Mouse (Mus musculus) granulocyte monocyte progenitor cell, adult 5-6 weeks (primary cell): ENCODE results near the gene Mtfp1. TPM values are rescaled to one million over a fixed set of nuclear protein-coding genes. Genes with fewer than 3 reads are reported as not detected.

Source experiments
- total RNA-seq, 2 experiments: library from RNA; stranded (forward) in 1 of 2; stranded (reverse) in 1 of 2; fragments of 200-712, 200-1000 nt in 1 of 2; fragments of >200 nt in 1 of 2; fragmentation: Nextera tagmentation in 1 of 2; gene quantifications; 2 replicates each; pipeline ENCODE4 v1.2.3; 2014 to 2017

Gene Mtfp1
- total RNA-seq, 2 experiments from 2014 or later: 8.7 to 9.9 TPM

Other genes starting within 250 kb of the Mtfp1 start
- 0.19 TPM in 1 of 2 replicates, not detected in the other for gene Osbp2, start 231.5 kb downstream of the Mtfp1 start, total RNA-seq (2014; fragmentation: Nextera tagmentation)
- not detected in 2 replicates for gene Osbp2, start 231.5 kb downstream of the Mtfp1 start, total RNA-seq (2017)
- gene 4921536K21Rik, start 200.3 kb downstream of the Mtfp1 start, total RNA-seq (2014; fragmentation: Nextera tagmentation): not detected in 2 replicates
- not detected in 2 replicates for gene 4921536K21Rik, start 200.3 kb downstream of the Mtfp1 start, total RNA-seq (2017)
- 0.39 and 1.7 TPM in 2 replicates for gene Dusp18, start 200.2 kb downstream of the Mtfp1 start, total RNA-seq (2014; fragmentation: Nextera tagmentation)
- gene Dusp18, start 200.2 kb downstream of the Mtfp1 start, total RNA-seq (2017): 0.60 and 0.67 TPM in 2 replicates
- gene Slc35e4, start 180.8 kb downstream of the Mtfp1 start, total RNA-seq (2014; fragmentation: Nextera tagmentation): 1.2 and 2.1 TPM in 2 replicates
- gene Slc35e4, start 180.8 kb downstream of the Mtfp1 start, total RNA-seq (2017): 2.4 and 2.8 TPM in 2 replicates
- gene Tcn2, start 163.3 kb downstream of the Mtfp1 start, total RNA-seq (2014; fragmentation: Nextera tagmentation): 69.5 and 77.3 TPM in 2 replicates
- 46.0 and 51.7 TPM in 2 replicates for gene Tcn2, start 163.3 kb downstream of the Mtfp1 start, total RNA-seq (2017)
- gene Pes1, start 131.5 kb downstream of the Mtfp1 start, total RNA-seq (2014; fragmentation: Nextera tagmentation): 69.2 and 87.0 TPM in 2 replicates
- gene Pes1, start 131.5 kb downstream of the Mtfp1 start, total RNA-seq (2017): 124 and 182 TPM in 2 replicates
- gene 4930556J24Rik, start 118.7 kb downstream of the Mtfp1 start, total RNA-seq (2014; fragmentation: Nextera tagmentation): not detected in 2 replicates
- not detected in 2 replicates for gene 4930556J24Rik, start 118.7 kb downstream of the Mtfp1 start, total RNA-seq (2017)
- gene Gal3st1, start 111.8 kb downstream of the Mtfp1 start, total RNA-seq (2014; fragmentation: Nextera tagmentation): 0.21 and 1.3 TPM in 2 replicates
- gene Gal3st1, start 111.8 kb downstream of the Mtfp1 start, total RNA-seq (2017): 0.62 and 1.0 TPM in 2 replicates
- not detected in 2 replicates for gene Sec14l4, start 64.0 kb downstream of the Mtfp1 start, total RNA-seq (2014; fragmentation: Nextera tagmentation)
- gene Sec14l4, start 64.0 kb downstream of the Mtfp1 start, total RNA-seq (2017): not detected in 2 replicates
- not detected in 2 replicates for gene Sec14l3, start 30.6 kb downstream of the Mtfp1 start, total RNA-seq (2014; fragmentation: Nextera tagmentation)
- gene Sec14l3, start 30.6 kb downstream of the Mtfp1 start, total RNA-seq (2017): not detected in 2 replicates
- gene Sec14l2, start 28.0 kb upstream of the Mtfp1 start, total RNA-seq (2014; fragmentation: Nextera tagmentation): not detected in 2 replicates
- gene Sec14l2, start 28.0 kb upstream of the Mtfp1 start, total RNA-seq (2017): not detected in 2 replicates
- 10.5 and 13.1 TPM in 2 replicates for gene Rnf215, start 39.8 kb upstream of the Mtfp1 start, total RNA-seq (2014; fragmentation: Nextera tagmentation)
- gene Rnf215, start 39.8 kb upstream of the Mtfp1 start, total RNA-seq (2017): 6.6 and 7.8 TPM in 2 replicates
- gene Ccdc157, start 64.8 kb upstream of the Mtfp1 start, total RNA-seq (2014; fragmentation: Nextera tagmentation): 0.28 and 0.73 TPM in 2 replicates
- 0.21 and 0.69 TPM in 2 replicates for gene Ccdc157, start 64.8 kb upstream of the Mtfp1 start, total RNA-seq (2017)
- gene Sf3a1, start 64.9 kb upstream of the Mtfp1 start, total RNA-seq (2014; fragmentation: Nextera tagmentation): 65.9 and 92.2 TPM in 2 replicates
- 31.2 and 35.6 TPM in 2 replicates for gene Sf3a1, start 64.9 kb upstream of the Mtfp1 start, total RNA-seq (2017)
- gene Tbc1d10a, start 91.3 kb upstream of the Mtfp1 start, total RNA-seq (2014; fragmentation: Nextera tagmentation): 2.9 and 5.2 TPM in 2 replicates
- gene Tbc1d10a, start 91.3 kb upstream of the Mtfp1 start, total RNA-seq (2017): 5.4 and 9.7 TPM in 2 replicates
- not detected in 2 replicates for gene Castor1, start 122.8 kb upstream of the Mtfp1 start, total RNA-seq (2014; fragmentation: Nextera tagmentation)
- 0.10 TPM in 1 of 2 replicates, not detected in the other for gene Castor1, start 122.8 kb upstream of the Mtfp1 start, total RNA-seq (2017)
- gene Osm, start 141.0 kb upstream of the Mtfp1 start, total RNA-seq (2014; fragmentation: Nextera tagmentation): 6.4 and 10.8 TPM in 2 replicates
- gene Osm, start 141.0 kb upstream of the Mtfp1 start, total RNA-seq (2017): 16.6 and 18.9 TPM in 2 replicates
- 0.38 and 0.56 TPM in 2 replicates for gene Lif, start 162.1 kb upstream of the Mtfp1 start, total RNA-seq (2014; fragmentation: Nextera tagmentation)
- gene Lif, start 162.1 kb upstream of the Mtfp1 start, total RNA-seq (2017): 0.86 and 1.2 TPM in 2 replicates